Mouse (Mus musculus): ENCODE measurements around the gene Olfr358. TPM values are rescaled to one million over a fixed set of nuclear protein-coding genes. Genes with fewer than 3 reads are reported as not detected.

The Olfr358 gene
- polyA plus RNA-seq (2015; fragmentation: Nextera tagmentation; extraction: Ambion mirVana): 0.03 and 0.05 TPM in 2 replicates

DNA sequence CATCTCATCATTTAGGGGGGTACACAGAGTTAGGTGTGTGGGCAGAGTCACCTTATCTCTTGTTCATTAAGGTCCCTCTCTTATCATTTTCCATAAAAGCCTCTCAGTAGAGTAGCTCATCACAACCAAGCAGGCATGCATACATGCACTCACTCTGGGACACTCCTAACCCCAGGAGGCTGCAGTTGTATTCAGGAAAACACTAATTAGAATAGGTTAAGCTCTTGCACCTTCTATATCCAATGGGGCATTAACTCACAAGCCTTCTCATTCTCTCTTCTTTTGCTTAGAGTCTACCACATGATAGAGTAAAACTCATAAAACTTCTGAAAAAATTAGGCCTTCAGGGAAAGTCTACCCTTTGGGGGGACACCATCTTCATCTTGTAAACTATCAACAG lies at the start of gene Olfr358:
TSS of gene Olfr358 (minus strand) at position 101 of the 400 bp plus-strand sequence.
- H3K27me3 ChIP-seq: no peaks in the 10 kb centered on the region
- H3K36me3 ChIP-seq: no peaks in the 10 kb centered on the region
- no peak within 1 kb of the TSS for H3K4me3 ChIP-seq (replicated peaks)
- no peak within 1 kb of the TSS for H3K27ac ChIP-seq (replicated peaks)
- no peak within 1 kb of the TSS for H3K4me2 ChIP-seq (replicated peaks)
- no peak for ATAC-seq (ENCODE audit: insufficient number of reproducible peaks, low FRiP score, low TSS enrichment, low read depth)
- 0 out of 2 replicates have a peak, but pooled peaks cover 6% of the 10 kb centered on the region for H3K9me3 ChIP-seq (replicated peaks)
- no peak within 1 kb of the TSS for H3K9ac ChIP-seq
- H3K4me1 ChIP-seq: no peaks in the 10 kb centered on the region

- Histone ChIP-seq H3K27ac (replicated peaks) (no peak overlapping the region), H3K9me3 (replicated peaks) (no peaks in the 10 kb centered on the region), H3K4me1 (no peaks in the 10 kb centered on the region), H3K36me3 (no peaks in the 10 kb centered on the region), H3K9ac (no peak overlapping the region), H3K27me3 (no peaks in the 10 kb centered on the region), H3K4me2 (replicated peaks) (no peak overlapping the region), H3K4me3 (replicated peaks) (no peak overlapping the region)
- ATAC-seq (ENCODE audit: insufficient number of reproducible peaks, low FRiP score, low TSS enrichment, low read depth): no peak
- 91% methylated on average over 1 of the region's 1 CpGs for WGBS
Observed at GRCm38 (mm10) chr2:36997030-36997429, 12.1 kb downstream of the Olfr358 start.

DNA sequence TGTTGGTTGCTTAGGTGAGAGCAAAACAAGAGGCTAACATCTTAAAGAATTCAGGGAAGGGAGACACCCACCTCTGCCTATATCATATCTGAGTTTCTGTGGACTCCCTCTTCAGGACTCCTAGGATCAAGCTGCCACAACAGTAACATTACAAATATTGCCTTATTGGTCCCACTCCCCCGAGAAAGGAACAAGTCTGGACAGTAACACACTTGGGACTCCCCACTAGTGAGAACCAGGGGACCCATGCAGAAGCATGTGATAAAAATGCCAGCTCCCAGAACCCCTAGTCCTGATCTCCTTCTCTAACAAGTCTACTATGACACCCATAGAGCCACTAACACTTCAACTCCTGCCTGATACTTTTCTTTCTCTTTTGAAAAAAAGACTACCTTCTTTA lies 15.6 kb downstream of the Olfr358 start, which contains the start of gene Olfr357:
TSS of gene Olfr357 (plus strand) at position 301 of the 400 bp plus-strand sequence.
- no peak for ATAC-seq (ENCODE audit: insufficient number of reproducible peaks, low FRiP score, low TSS enrichment, low read depth)
- H3K27ac ChIP-seq (replicated peaks): no peak within 1 kb of the TSS
- no peak within 1 kb of the TSS for H3K4me3 ChIP-seq (replicated peaks)
- H3K4me2 ChIP-seq (replicated peaks): no peak within 1 kb of the TSS
- H3K4me1 ChIP-seq: no peaks in the 10 kb centered on the region
- H3K9me3 ChIP-seq (replicated peaks): no peaks in the 10 kb centered on the region
- H3K36me3 ChIP-seq: no peaks in the 10 kb centered on the region
- no peaks in the 10 kb centered on the region for H3K27me3 ChIP-seq
- 50% methylated on average over 1 of the region's 1 CpGs for WGBS
- no peak within 1 kb of the TSS for H3K9ac ChIP-seq

Other genes starting within 250 kb of the Olfr358 start
- gene Olfr348, start 225.1 kb downstream of the Olfr358 start, polyA plus RNA-seq (2015; fragmentation: Nextera tagmentation; extraction: Ambion mirVana): 0.17 TPM in 1 of 2 replicates, not detected in the other
- 0.31 and 0.42 TPM in 2 replicates for gene Olfr50, start 218.8 kb downstream of the Olfr358 start, polyA plus RNA-seq (2015; fragmentation: Nextera tagmentation; extraction: Ambion mirVana)
- 0.16 and 0.20 TPM in 2 replicates for gene Olfr3, start 192.3 kb downstream of the Olfr358 start, polyA plus RNA-seq (2015; fragmentation: Nextera tagmentation; extraction: Ambion mirVana)
- 0.08 TPM in 1 of 2 replicates, not detected in the other for gene Olfr350, start 163.0 kb downstream of the Olfr358 start, polyA plus RNA-seq (2015; fragmentation: Nextera tagmentation; extraction: Ambion mirVana)
- not detected in 2 replicates for gene Olfr351, start 146.7 kb downstream of the Olfr358 start, polyA plus RNA-seq (2015; fragmentation: Nextera tagmentation; extraction: Ambion mirVana)
- not detected in 2 replicates for gene Olfr352, start 140.9 kb downstream of the Olfr358 start, polyA plus RNA-seq (2015; fragmentation: Nextera tagmentation; extraction: Ambion mirVana)
- gene Olfr353, start 116.4 kb downstream of the Olfr358 start, polyA plus RNA-seq (2015; fragmentation: Nextera tagmentation; extraction: Ambion mirVana): not detected in 2 replicates
- gene Olfr354, start 103.7 kb downstream of the Olfr358 start, polyA plus RNA-seq (2015; fragmentation: Nextera tagmentation; extraction: Ambion mirVana): not detected in 2 replicates
- gene Olfr355, start 80.4 kb downstream of the Olfr358 start, polyA plus RNA-seq (2015; fragmentation: Nextera tagmentation; extraction: Ambion mirVana): not detected in 2 replicates
- not detected in 2 replicates for gene Olfr356, start 72.2 kb downstream of the Olfr358 start, polyA plus RNA-seq (2015; fragmentation: Nextera tagmentation; extraction: Ambion mirVana)
- gene Olfr357, start 15.5 kb downstream of the Olfr358 start, polyA plus RNA-seq (2015; fragmentation: Nextera tagmentation; extraction: Ambion mirVana): not detected in 2 replicates
- 0.12 TPM in 1 of 2 replicates, not detected in the other for gene Olfr360, start 56.4 kb upstream of the Olfr358 start, polyA plus RNA-seq (2015; fragmentation: Nextera tagmentation; extraction: Ambion mirVana)
- gene Olfr361, start 80.0 kb upstream of the Olfr358 start, polyA plus RNA-seq (2015; fragmentation: Nextera tagmentation; extraction: Ambion mirVana): not detected in 2 replicates
- gene Olfr362, start 108.6 kb upstream of the Olfr358 start, polyA plus RNA-seq (2015; fragmentation: Nextera tagmentation; extraction: Ambion mirVana): not detected in 2 replicates
- not detected in 2 replicates for gene Olfr364-ps1, start 130.0 kb upstream of the Olfr358 start, polyA plus RNA-seq (2015; fragmentation: Nextera tagmentation; extraction: Ambion mirVana)
- not detected in 2 replicates for gene Olfr365, start 178.9 kb upstream of the Olfr358 start, polyA plus RNA-seq (2015; fragmentation: Nextera tagmentation; extraction: Ambion mirVana)
- gene Olfr366, start 202.2 kb upstream of the Olfr358 start, polyA plus RNA-seq (2015; fragmentation: Nextera tagmentation; extraction: Ambion mirVana): not detected in 2 replicates